Mouse (Mus musculus) intestine, postnatal 0 days (tissue): ENCODE measurements around the gene Zswim3. TPM values are rescaled to one million over a fixed set of nuclear protein-coding genes. Genes with fewer than 3 reads are reported as not detected.

Experiments used
- ATAC-seq: fragments of 200-750 bp; cut with Nextera tagmentation; 2 replicates; pipeline ENCODE4 v1.8.0; 2017; ENCODE audit warnings: mild to moderate bottlenecking, moderate TSS enrichment, moderate library complexity
- H3K27ac ChIP-seq: fragments of 300-500 bp; sonication (generic); 2 replicates; pipeline ENCODE4 v1.5.1; 2014; ENCODE audit warnings: mild to moderate bottlenecking, low read depth, low read length, moderate library complexity
- H3K27me3 ChIP-seq: fragments of 300-500 bp; sonication (generic); replicated peaks from 2 replicates; pipeline ENCODE4 v1.6.1; 2014; ENCODE audit warnings: low read length, mixed read lengths; ENCODE audit not compliant: control insufficient read depth, insufficient read depth
- H3K36me3 ChIP-seq: fragments of 300-500 bp; sonication (generic); 2 replicates; pipeline ENCODE4 v1.6.1; 2014; ENCODE audit warnings: mild to moderate bottlenecking, moderate library complexity; ENCODE audit not compliant: control insufficient read depth, insufficient read depth
- H3K4me1 ChIP-seq: fragments of 300-500 bp; sonication (generic); replicated peaks from 2 replicates; pipeline ENCODE4 v1.6.1; 2014; ENCODE audit warnings: antibody characterized with exemption, low read length, mixed read lengths; ENCODE audit not compliant: control insufficient read depth, insufficient read depth
- H3K4me2 ChIP-seq: fragments of 300-500 bp; sonication (generic); replicated peaks from 2 replicates; pipeline ENCODE4 v1.6.1; 2014; ENCODE audit warnings: low read depth, mild to moderate bottlenecking, moderate library complexity
- H3K4me3 ChIP-seq: fragments of 300-500 bp; sonication (generic); 2 replicates; pipeline ENCODE4 v1.5.1; 2014; ENCODE audit warnings: low read depth, low read length
- H3K9ac ChIP-seq: fragments of 300-500 bp; sonication (generic); 2 replicates; pipeline ENCODE4 v1.6.1; 2014; ENCODE audit warnings: mild to moderate bottlenecking, low read depth, low read length
- H3K9me3 ChIP-seq: fragments of 300-500 bp; sonication (generic); 2 replicates; pipeline ENCODE4 v1.6.1; 2016; ENCODE audit warnings: mixed run types; ENCODE audit not compliant: control insufficient read depth
- CTCF ChIP-seq: sonication (generic); IDR thresholded peaks from 2 replicates; pipeline ENCODE4 v1.5.1; 2016; ENCODE audit warnings: low read depth, mild to moderate bottlenecking, control low read depth, antibody characterized with exemption, moderate library complexity
- WGBS: fragments of 180-500 bp; shearing (Covaris S2); extraction: QIAGEN DNeasy Blood & Tissue Kit; methylation state at CpG from one replicate; pipeline ENCODE4 v1.1.7; 2014; 5-methylcytosine and 5-hydroxymethylcytosine counted together
- polyA plus RNA-seq: library from polyadenylated mRNA; unstranded; fragments of >200 nt; fragmentation: Nextera tagmentation; extraction: Ambion mirVana; gene quantifications from 2 replicates; pipeline ENCODE4 v1.2.1, GENCODE M21; 2015

Zswim3 gene
- polyA plus RNA-seq, 1 experiment from 2014 or later: 4.2 TPM

DNA sequence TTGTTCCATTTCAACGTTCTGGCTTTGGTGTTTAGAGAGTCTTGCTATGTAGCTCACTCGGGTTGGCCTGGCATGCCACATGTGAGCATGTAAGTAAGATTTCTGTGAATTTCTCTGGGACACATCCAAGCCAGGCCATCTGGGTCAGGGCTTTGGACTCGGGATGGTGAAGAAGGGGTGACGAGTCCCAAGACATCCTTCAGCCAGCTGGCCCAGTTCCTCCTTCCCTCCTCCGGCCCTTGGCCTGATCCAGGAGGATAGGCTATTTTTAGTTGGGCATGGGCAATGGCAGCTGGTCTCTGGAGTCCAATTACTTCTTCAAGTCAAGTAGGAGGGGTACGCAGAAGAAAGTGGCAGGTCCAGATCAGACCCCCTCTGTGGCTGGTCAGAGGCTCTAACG, 26.1 kb upstream of the Zswim3 start:
- WGBS: 77% methylated on average over 7 of the region's 7 CpGs
- Histone ChIP-seq H3K4me1 (peaks cover under 1% of the 10 kb centered on the region; the same call in 1 of the 2 replicates), H3K9ac (no peak overlapping the region), H3K9me3 (no peaks in the 10 kb centered on the region), H3K27ac (no peak overlapping the region), H3K4me3 (no peak overlapping the region), H3K27me3 (no peaks in the 10 kb centered on the region), H3K36me3 (no peaks in the 10 kb centered on the region), H3K4me2 (no peak overlapping the region)
- no peak for ATAC-seq
- no peak for TF ChIP-seq CTCF

DNA sequence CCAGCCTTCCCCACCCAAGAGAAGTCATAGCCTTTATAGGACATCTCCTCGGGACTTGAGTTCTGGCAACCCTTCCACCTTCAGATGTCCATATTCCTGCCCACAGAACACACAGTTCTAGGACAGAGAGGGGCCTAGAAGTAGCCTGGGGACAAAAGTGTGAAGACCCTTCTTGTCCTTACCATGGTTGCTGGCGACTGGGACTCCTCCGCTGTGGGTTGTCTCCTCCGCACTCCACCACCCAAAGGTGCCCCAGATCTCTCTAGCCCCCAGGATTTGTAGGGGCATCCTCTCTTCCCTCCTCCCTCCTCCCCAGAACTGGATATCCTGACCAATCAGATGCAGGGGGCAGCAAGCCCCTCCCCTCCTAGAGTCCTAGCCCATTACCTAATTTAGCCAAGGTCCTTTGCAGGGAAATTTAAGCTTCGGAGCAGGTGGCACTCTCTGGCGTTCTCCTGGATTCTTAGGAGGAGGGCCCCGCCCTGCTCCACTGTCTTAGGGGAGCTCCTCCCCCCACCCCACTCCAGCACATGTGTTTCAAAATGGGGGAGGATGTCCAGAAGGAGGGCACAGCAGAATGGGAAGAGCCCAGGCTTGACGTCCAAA, 25.3 kb upstream of the Zswim3 start, which contains the start of gene Tnnc2:
Gene Tnnc2 (minus strand): TSS at position 487 of the 606 bp plus-strand sequence.
- WGBS: 69% methylated on average over 8 of the region's 8 CpGs
- no peak within 1 kb of the TSS for H3K4me2 ChIP-seq
- no peak within 1 kb of the TSS for H3K9ac ChIP-seq
- no peak within 1 kb of the TSS for H3K4me3 ChIP-seq
- H3K27ac ChIP-seq: no peak within 1 kb of the TSS
- no peaks in the 10 kb centered on the region for H3K36me3 ChIP-seq
- no peaks in the 10 kb centered on the region for H3K9me3 ChIP-seq
- no peak for TF ChIP-seq CTCF
- no peaks in the 10 kb centered on the region for H3K27me3 ChIP-seq
- no peak for ATAC-seq
- 0 out of 2 replicates have a peak, but pooled peaks cover 3% of the 10 kb centered on the region for H3K4me1 ChIP-seq

DNA sequence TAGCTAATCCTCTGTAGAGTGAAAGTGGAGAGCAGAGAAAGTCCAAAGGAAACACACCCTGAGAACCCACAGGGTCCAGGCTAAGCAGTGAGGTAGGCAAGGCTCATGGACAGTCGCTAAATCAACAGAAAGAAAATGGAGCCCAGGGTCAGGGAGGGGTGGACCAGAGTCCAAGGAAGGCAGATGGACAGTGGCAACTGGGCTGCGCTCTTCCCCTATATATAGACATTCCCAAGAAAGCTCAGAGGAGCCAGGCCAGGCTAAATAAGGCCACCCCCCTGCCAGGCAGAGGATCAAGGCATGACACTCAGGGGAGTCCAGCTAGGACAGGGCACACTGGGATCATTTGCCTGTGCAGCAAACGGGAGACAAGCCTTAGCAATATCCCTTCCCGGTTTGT, 23.0 kb upstream of the Zswim3 start:
- no peak for TF ChIP-seq CTCF
- 0 out of 2 replicates have a peak, but pooled peaks cover 6% of the 10 kb centered on the region for H3K4me1 ChIP-seq

DNA sequence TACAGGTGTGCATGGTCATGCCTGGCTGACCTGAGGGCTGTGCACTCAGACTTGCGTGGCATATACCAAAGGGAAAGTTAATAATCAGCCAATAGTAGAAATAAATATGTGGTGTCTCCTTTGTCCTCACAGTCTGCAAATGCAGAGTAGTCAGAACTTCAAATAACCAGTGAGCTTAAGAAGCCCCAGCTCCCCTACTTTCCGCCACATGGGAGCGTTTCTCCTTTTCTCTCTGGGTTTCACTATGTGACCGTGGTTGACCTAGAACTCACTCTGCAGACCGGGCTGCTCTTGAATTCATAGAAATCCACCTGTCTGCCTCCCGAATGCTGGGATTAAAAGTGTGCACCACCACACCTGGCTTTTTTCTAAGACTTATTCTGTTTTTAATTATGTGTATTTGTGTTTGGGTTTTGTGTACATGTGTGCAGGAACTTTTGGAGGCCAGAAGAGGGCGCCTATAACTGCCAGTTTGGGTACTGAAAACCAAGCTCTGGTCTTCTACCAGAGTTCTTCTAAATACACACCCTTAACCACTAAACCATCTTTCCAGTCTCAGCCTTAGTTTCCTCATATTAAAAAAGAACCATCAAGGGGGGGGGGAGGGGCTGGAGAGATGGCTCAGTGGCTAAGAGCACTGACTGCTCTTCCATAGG, 20.8 kb upstream of the Zswim3 start:
- H3K27me3 ChIP-seq: no peaks in the 10 kb centered on the region
- 0 out of 2 replicates have a peak, but pooled peaks cover 6% of the 10 kb centered on the region for H3K4me1 ChIP-seq
- no peak overlapping the region for H3K4me3 ChIP-seq
- H3K9me3 ChIP-seq: no peaks in the 10 kb centered on the region
- peak; percentile 59 for TF ChIP-seq CTCF
- H3K9ac ChIP-seq: no peak overlapping the region
- no peak overlapping the region for H3K27ac ChIP-seq
- ATAC-seq: no peak
- peak overlapping the region; percentile 91; the same call in 1 of the 2 replicates for H3K4me2 ChIP-seq
- 0 out of 2 replicates have a peak, but pooled peaks cover 3% of the 10 kb centered on the region for H3K36me3 ChIP-seq
- 74% methylated on average over 7 of the region's 7 CpGs for WGBS

More for the DNA sequence above, 23.0 kb upstream of the Zswim3 start:
- Histone ChIP-seq H3K27me3 (no peaks in the 10 kb centered on the region), H3K4me3 (no peak overlapping the region), H3K36me3 (no peaks in the 10 kb centered on the region), H3K27ac (no peak overlapping the region), H3K9ac (no peak overlapping the region), H3K4me2 (no peak overlapping the region), H3K9me3 (no peaks in the 10 kb centered on the region)
- no peak for ATAC-seq
- 74% methylated on average over 4 of the region's 4 CpGs for WGBS

DNA sequence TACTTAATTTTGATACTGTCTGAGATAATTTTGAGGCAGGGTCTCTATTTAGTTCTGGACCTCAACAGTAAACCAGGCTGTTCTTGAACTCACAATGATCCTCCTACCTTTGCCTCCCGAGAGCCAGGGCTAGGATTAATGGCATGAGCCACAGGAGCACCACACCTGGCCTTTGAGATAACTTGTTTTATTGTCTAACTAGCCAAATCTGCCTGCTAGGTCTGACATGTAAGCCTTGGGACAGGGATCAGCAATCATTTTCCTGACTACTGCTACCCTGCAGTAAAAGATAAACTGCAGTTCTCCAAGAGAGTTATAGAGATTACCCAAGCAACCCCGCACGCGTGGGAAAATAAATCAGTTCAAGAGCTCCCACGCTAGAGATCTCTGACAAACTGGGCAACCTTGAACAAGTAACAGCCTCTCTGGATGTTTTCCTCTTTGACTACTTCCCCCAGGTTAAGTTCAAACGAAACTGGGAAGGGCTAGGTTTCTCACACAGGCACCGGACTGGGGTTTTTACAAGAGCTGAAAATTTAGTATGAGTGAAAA, 20.0 kb upstream of the Zswim3 start:
- H3K4me2 ChIP-seq: peak overlapping the region; percentile 91
- H3K4me1 ChIP-seq: 0 out of 2 replicates have a peak, but pooled peaks cover 6% of the 10 kb centered on the region
- H3K9me3 ChIP-seq: no peaks in the 10 kb centered on the region
- H3K27ac ChIP-seq: peak overlapping the region; percentile 89
- no peak for ATAC-seq
- H3K27me3 ChIP-seq: no peaks in the 10 kb centered on the region
- no peak for TF ChIP-seq CTCF
- H3K4me3 ChIP-seq: peak overlapping the region; percentile 59
- WGBS: 2% methylated on average over 7 of the region's 7 CpGs
- H3K9ac ChIP-seq: peak overlapping the region; percentile 83
- H3K36me3 ChIP-seq: 0 out of 2 replicates have a peak, but pooled peaks cover 6% of the 10 kb centered on the region
